Mouse (Mus musculus): ENCODE results near the gene Exosc9.

DNA sequence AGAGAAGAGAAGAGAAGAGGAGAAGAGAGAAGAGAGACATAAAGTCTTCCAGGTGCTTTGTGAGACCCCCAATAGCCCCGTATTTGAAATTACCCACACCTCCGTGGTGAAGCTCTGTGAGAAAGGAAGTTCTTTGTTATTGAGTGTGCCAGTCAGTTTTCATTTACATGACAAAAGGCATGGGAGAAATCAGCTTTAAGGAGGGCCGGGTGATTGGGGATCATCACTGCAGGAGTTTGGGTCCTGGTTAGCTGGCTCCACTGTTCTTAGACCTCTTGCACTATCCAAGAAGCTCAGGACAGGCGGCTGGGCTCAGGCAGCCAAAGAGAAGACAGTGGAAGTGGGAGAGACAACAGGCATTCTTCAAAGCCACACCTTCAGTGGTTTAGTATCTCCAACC, 30.3 kb upstream of the Exosc9 start:
- TF ChIP-seq CTCF (conservative IDR thresholded peaks at IDR 0.05; ENCODE audit: insufficient read depth, insufficient read length, low read depth, low read length) (no peak), POLR2A (IDR thresholded peaks at IDR 0.05; ENCODE audit: low read depth, low read length) (no peak)

All from kidney, adult 2 months (tissue).